Mouse (Mus musculus) heart, postnatal 0 days (tissue): Measurements from ENCODE around the gene Elmsan1. TPM values are rescaled to one million over a fixed set of nuclear protein-coding genes. Genes with fewer than 3 reads are reported as not detected.
A peak's percentile ranks its signal among the peaks of the same experiment; 100 is the strongest.

Source experiments
- ATAC-seq: fragments of 200-750 bp; cut with Nextera tagmentation; 2 replicates; pipeline ENCODE4 v1.8.0; 2017; ENCODE audit warnings: low read depth, moderate number of reproducible peaks, moderate library complexity; ENCODE audit not compliant: insufficient read depth
- DNase-seq: peaks from one replicate; pipeline ENCODE4 v3.0.0-alpha.2; 2016; ENCODE audit warnings: low spot score
- H3K27ac ChIP-seq: fragments of 300-500 bp; sonication (generic); 2 replicates; pipeline ENCODE4 v1.5.1; 2014; ENCODE audit warnings: low read depth, mild to moderate bottlenecking
- H3K27me3 ChIP-seq: fragments of 300-500 bp; sonication (generic); 2 replicates; pipeline ENCODE4 v1.6.1; 2014; ENCODE audit warnings: low read length, mixed read lengths; ENCODE audit not compliant: control insufficient read depth, insufficient read depth
- H3K36me3 ChIP-seq: fragments of 300-500 bp; sonication (generic); replicated peaks from 2 replicates; pipeline ENCODE4 v1.6.1; 2014; ENCODE audit warnings: low read length, mixed read lengths; ENCODE audit not compliant: control insufficient read depth, insufficient read depth
- H3K4me1 ChIP-seq: fragments of 300-500 bp; sonication (generic); 2 replicates; pipeline ENCODE4 v1.6.1; 2014; ENCODE audit warnings: antibody characterized with exemption; ENCODE audit not compliant: control insufficient read depth, insufficient read depth
- H3K4me2 ChIP-seq: fragments of 300-500 bp; sonication (generic); 2 replicates; pipeline ENCODE4 v1.6.1; 2014; ENCODE audit warnings: low read depth, mild to moderate bottlenecking, low read length, moderate library complexity
- H3K4me3 ChIP-seq: fragments of 300-500 bp; sonication (generic); 2 replicates; pipeline ENCODE4 v1.5.1; 2014; ENCODE audit warnings: low read depth, low read length
- H3K9ac ChIP-seq: fragments of 300-500 bp; sonication (generic); replicated peaks from 2 replicates; pipeline ENCODE4 v1.6.1; 2014; ENCODE audit warnings: low read depth, low read length, mixed read lengths
- H3K9me3 ChIP-seq: fragments of 300-500 bp; sonication (generic); replicated peaks from 2 replicates; pipeline ENCODE4 v1.6.1; 2016; ENCODE audit warnings: low read length; ENCODE audit not compliant: control insufficient read depth
- CTCF ChIP-seq: IDR thresholded peaks from 2 replicates; pipeline ENCODE4 v1.5.1; 2016; ENCODE audit warnings: antibody characterized with exemption, control low read depth, low read depth
- EP300 ChIP-seq: IDR thresholded peaks from 2 replicates; pipeline ENCODE4 v1.6.1; 2016; ENCODE audit warnings: antibody characterized with exemption, low read depth
- WGBS: fragments of 180-500 bp; shearing (Covaris S2); extraction: QIAGEN DNeasy Blood & Tissue Kit; methylation state at CpG from one replicate; pipeline ENCODE4 v1.1.7; 2014; 5-methylcytosine and 5-hydroxymethylcytosine counted together
- polyA plus RNA-seq: library from polyadenylated mRNA; unstranded; fragments of >200 nt; fragmentation: Nextera tagmentation; extraction: Ambion mirVana; gene quantifications from 2 replicates; pipeline ENCODE4 v1.2.1, GENCODE M21; 2015
- total RNA-seq: library from RNA; depleted of rRNA; stranded (reverse); fragments of >200 nt; gene quantifications from 2 replicates; pipeline ENCODE4 v1.2.3, GENCODE M21; 2014; ENCODE audit warnings: low replicate concordance

The Elmsan1 gene
- total and polyA plus RNA-seq, 2 experiments from 2014 or later: 3.6 to 13.5 TPM

- no peak overlapping the region for H3K4me3 ChIP-seq
- H3K9ac ChIP-seq: no peak overlapping the region
- no peaks in the 10 kb centered on the region for H3K9me3 ChIP-seq
- peaks cover 45% of the 10 kb centered on the region for H3K4me1 ChIP-seq
- ATAC-seq (no peak), DNase-seq (no peak)
- no peak overlapping the region for H3K4me2 ChIP-seq
- H3K36me3 ChIP-seq: no peaks in the 10 kb centered on the region
- H3K27me3 ChIP-seq: no peaks in the 10 kb centered on the region
- 0 out of 2 replicates have a peak overlapping the region, but pooled peaks have one; percentile 14 for H3K27ac ChIP-seq
- WGBS: 40% methylated on average over 14 of the region's 14 CpGs
- TF ChIP-seq CTCF (no peak), EP300 (no peak)
Measured at GRCm38 (mm10) chr12:84214495-84215175, 4.0 kb downstream of the Elmsan1 start.

DNA sequence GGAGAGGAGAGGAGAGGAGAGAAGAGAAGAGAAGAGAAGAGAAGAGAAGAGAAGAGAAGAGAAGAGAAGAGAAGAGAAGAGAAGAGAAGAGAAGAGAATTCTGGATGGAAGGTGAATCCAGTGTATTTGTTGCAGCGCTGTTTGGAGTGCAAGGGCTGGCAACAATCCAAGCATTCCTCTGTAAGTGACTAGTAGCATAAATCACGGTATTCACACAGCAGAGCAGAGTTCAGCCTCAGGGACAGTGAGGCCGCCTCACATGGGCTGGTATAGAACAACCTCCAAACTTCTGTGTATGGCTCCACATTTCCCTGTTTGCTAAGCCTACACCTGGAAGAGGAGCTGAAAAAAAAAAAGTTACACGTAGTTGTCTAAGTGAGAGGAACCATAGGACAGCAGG, 6.4 kb downstream of the Elmsan1 start:
- Histone ChIP-seq H3K27me3 (no peaks in the 10 kb centered on the region), H3K4me3 (no peak overlapping the region), H3K4me1 (peaks cover 59% of the 10 kb centered on the region), H3K27ac (no peak overlapping the region; the same call in 1 of the 2 replicates), H3K9ac (no peak overlapping the region), H3K4me2 (no peak overlapping the region), H3K36me3 (no peaks in the 10 kb centered on the region), H3K9me3 (no peaks in the 10 kb centered on the region)
- ATAC-seq: peak; percentile 34; the same call in 1 of the 2 replicates
- 17% methylated on average over 4 of the region's 4 CpGs for WGBS
- peak; percentile 78 for DNase-seq
- TF ChIP-seq CTCF (no peak), EP300 (no peak)

DNA sequence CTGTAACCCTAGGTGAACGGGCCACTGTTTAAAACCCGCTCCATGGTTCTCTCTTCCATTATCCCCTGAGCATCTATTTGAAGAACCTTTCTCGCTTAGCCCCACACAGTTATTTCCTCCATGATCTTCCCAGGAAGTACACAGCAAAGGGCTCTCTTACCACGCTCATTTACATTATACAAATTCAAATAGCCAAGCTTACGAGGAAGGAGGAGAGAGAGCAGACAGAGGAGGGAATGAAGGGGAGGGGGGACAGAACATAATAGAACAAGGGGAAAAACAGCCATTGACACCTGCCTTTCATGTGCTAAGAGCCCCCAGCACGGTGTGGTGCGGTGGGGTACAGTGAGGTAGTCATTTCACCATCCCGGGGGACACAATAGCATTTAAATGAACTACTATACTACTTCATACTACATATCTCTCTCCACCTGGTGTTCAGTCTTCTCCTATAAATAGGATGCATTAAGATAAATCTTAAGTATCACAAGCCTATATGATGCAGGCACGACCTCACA, 7.6 kb downstream of the Elmsan1 start:
- no peak for ATAC-seq
- no peak overlapping the region for H3K9ac ChIP-seq

GRCm38 (mm10) chr12:84210288-84210687, 8.4 kb downstream of the Elmsan1 start:
- Histone ChIP-seq H3K4me1 (peaks cover 58% of the 10 kb centered on the region), H3K9me3 (no peaks in the 10 kb centered on the region), H3K27ac (no peak overlapping the region), H3K9ac (no peak overlapping the region), H3K4me2 (no peak overlapping the region), H3K4me3 (no peak overlapping the region), H3K27me3 (no peaks in the 10 kb centered on the region), H3K36me3 (no peaks in the 10 kb centered on the region; the same call in 1 of the 2 replicates)
- no peak for ATAC-seq
- TF ChIP-seq EP300: no peak
- TF ChIP-seq CTCF: no peak
- DNase-seq: no peak
- WGBS: 80% methylated on average over 11 of the region's 11 CpGs

More for the DNA sequence above, 7.6 kb downstream of the Elmsan1 start:
- Histone ChIP-seq H3K36me3 (no peaks in the 10 kb centered on the region), H3K4me2 (no peak overlapping the region), H3K9me3 (no peaks in the 10 kb centered on the region), H3K27me3 (no peaks in the 10 kb centered on the region), H3K4me1 (peaks cover 59% of the 10 kb centered on the region), H3K4me3 (no peak overlapping the region), H3K27ac (no peak overlapping the region)
- 71% methylated on average over 9 of the region's 9 CpGs for WGBS
- TF ChIP-seq EP300 (no peak), CTCF (no peak)
- DNase-seq: no peak

DNA sequence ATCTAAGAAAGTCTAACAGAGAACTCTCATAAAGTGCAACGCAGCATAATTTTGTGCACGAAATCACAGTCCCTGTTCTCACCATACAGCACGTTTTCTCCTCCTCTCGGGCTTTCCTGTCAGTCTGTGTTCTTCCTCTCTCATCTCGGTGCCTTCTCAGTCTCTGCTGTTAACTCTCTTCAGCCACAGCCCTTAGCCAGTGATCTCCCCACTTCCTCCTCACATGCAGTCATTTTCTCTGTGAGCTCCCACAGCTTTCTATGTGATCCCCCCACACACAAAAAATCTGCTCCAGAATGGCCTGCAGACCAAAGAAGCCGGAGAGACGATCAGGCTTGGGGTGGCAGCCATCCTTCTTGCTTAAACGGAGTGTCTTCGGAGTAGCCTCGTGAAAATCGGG, 9.6 kb downstream of the Elmsan1 start:
- no peak overlapping the region for H3K9ac ChIP-seq

More for the DNA sequence above, 9.6 kb downstream of the Elmsan1 start:
- Histone ChIP-seq H3K27ac (no peak overlapping the region), H3K4me3 (no peak overlapping the region), H3K4me2 (no peak overlapping the region), H3K27me3 (no peaks in the 10 kb centered on the region), H3K36me3 (no peaks in the 10 kb centered on the region; the same call in 1 of the 2 replicates), H3K9me3 (no peaks in the 10 kb centered on the region), H3K4me1 (peaks cover 54% of the 10 kb centered on the region)
- ATAC-seq (no peak), DNase-seq (peak; percentile 4)
- TF ChIP-seq CTCF (no peak), EP300 (no peak)
- 82% methylated on average over 11 of the region's 11 CpGs for WGBS
